Mouse (Mus musculus) midbrain, postnatal 0 days (tissue): ENCODE results near the gene Hoxb8. TPM values are rescaled to one million over a fixed set of nuclear protein-coding genes. Genes with fewer than 3 reads are reported as not detected.

Experiments used
- ATAC-seq: fragments of 200-750 bp; cut with Nextera tagmentation; 2 replicates; pipeline ENCODE4 v1.8.0; 2017; ENCODE audit warnings: moderate number of reproducible peaks, mild to moderate bottlenecking, moderate TSS enrichment, moderate library complexity; ENCODE audit not compliant: low FRiP score
- DNase-seq: peaks from one replicate; pipeline ENCODE4 v3.0.0-alpha.2; 2015; ENCODE audit warnings: low spot score
- H3K27ac ChIP-seq: fragments of 300-500 bp; sonication (generic); 2 replicates; pipeline ENCODE4 v1.5.1; 2014; ENCODE audit warnings: low read depth, mild to moderate bottlenecking, low read length, mixed read lengths
- H3K27me3 ChIP-seq: fragments of 300-500 bp; sonication (generic); 2 replicates; pipeline ENCODE4 v1.6.1; 2014; ENCODE audit warnings: low read length, control low read depth, mixed read lengths; ENCODE audit not compliant: insufficient read depth
- H3K36me3 ChIP-seq: fragments of 300-500 bp; sonication (generic); 2 replicates; pipeline ENCODE4 v1.6.1; 2014; ENCODE audit warnings: low read length, control low read depth, mixed read lengths; ENCODE audit not compliant: insufficient read depth
- H3K4me1 ChIP-seq: fragments of 300-500 bp; sonication (generic); 2 replicates; pipeline ENCODE4 v1.6.1; 2014; ENCODE audit warnings: mild to moderate bottlenecking, control low read depth, antibody characterized with exemption, low read length, mixed read lengths; ENCODE audit not compliant: insufficient read depth
- H3K4me2 ChIP-seq: fragments of 300-500 bp; sonication (generic); 2 replicates; pipeline ENCODE4 v1.6.1; 2014; ENCODE audit warnings: low read depth, mild to moderate bottlenecking, low read length, mixed read lengths; ENCODE audit not compliant: poor library complexity, severe bottlenecking
- H3K4me3 ChIP-seq: fragments of 300-500 bp; sonication (generic); 2 replicates; pipeline ENCODE4 v1.5.1; 2014; ENCODE audit warnings: low read depth, mild to moderate bottlenecking, low read length, moderate library complexity
- H3K9ac ChIP-seq: fragments of 300-500 bp; sonication (generic); replicated peaks from 2 replicates; pipeline ENCODE4 v1.6.1; 2014; ENCODE audit warnings: mild to moderate bottlenecking, low read length, moderate library complexity, mixed read lengths; ENCODE audit not compliant: poor library complexity, severe bottlenecking
- H3K9me3 ChIP-seq: fragments of 300-500 bp; sonication (generic); 2 replicates; pipeline ENCODE4 v1.6.1; 2016; ENCODE audit warnings: low read length, control low read depth
- CTCF ChIP-seq: IDR thresholded peaks from 2 replicates; pipeline ENCODE4 v1.5.1; 2016; ENCODE audit warnings: antibody characterized with exemption, mild to moderate bottlenecking
- WGBS: fragments of 180-500 bp; shearing (Covaris S2); extraction: QIAGEN DNeasy Blood & Tissue Kit; methylation state at CpG from one replicate; pipeline ENCODE4 v1.1.7; 2014; 5-methylcytosine and 5-hydroxymethylcytosine counted together
- polyA plus RNA-seq: library from polyadenylated mRNA; unstranded; fragments of >200 nt; fragmentation: Nextera tagmentation; extraction: Ambion mirVana; gene quantifications from 2 replicates; pipeline ENCODE4 v1.2.1, GENCODE M21; 2015
- total RNA-seq: library from RNA; depleted of rRNA; stranded (reverse); fragments of >200 nt; gene quantifications from 2 replicates; pipeline ENCODE4 v1.2.3, GENCODE M21; 2014

The Hoxb8 gene
- total and polyA plus RNA-seq, 2 experiments from 2014 or later = 3.4 TPM; not detected in 1

- ATAC-seq = no peak
Measured at GRCm38 (mm10) chr11:96278324-96278723, 3.4 kb upstream of the Hoxb8 start.

GRCm38 (mm10) chr11:96278773-96279172 is 2.9 kb upstream of the Hoxb8 start:
- DNase-seq = peak; percentile 91
- no peak overlapping the region for H3K4me2 ChIP-seq
- no peaks in the 10 kb centered on the region for H3K36me3 ChIP-seq
- H3K4me1 ChIP-seq = no peaks in the 10 kb centered on the region
- peak; percentile 90 for TF ChIP-seq CTCF
- ATAC-seq = no peak
- H3K9ac ChIP-seq = no peak overlapping the region
- H3K27me3 ChIP-seq = peaks cover 90% of the 10 kb centered on the region
- under 1% methylated on average over 9 of the region's 9 CpGs for WGBS
- no peak overlapping the region for H3K4me3 ChIP-seq
- no peaks in the 10 kb centered on the region for H3K9me3 ChIP-seq
- H3K27ac ChIP-seq = no peak overlapping the region

More at GRCm38 (mm10) chr11:96278324-96278723, 3.4 kb upstream of the Hoxb8 start:
- Histone ChIP-seq H3K9me3 (no peaks in the 10 kb centered on the region), H3K27me3 (peaks cover 90% of the 10 kb centered on the region), H3K4me1 (no peaks in the 10 kb centered on the region), H3K36me3 (no peaks in the 10 kb centered on the region), H3K4me2 (no peak overlapping the region), H3K9ac (no peak overlapping the region), H3K4me3 (no peak overlapping the region), H3K27ac (no peak overlapping the region)
- no peak for TF ChIP-seq CTCF
- WGBS = 24% methylated on average over 14 of the region's 14 CpGs
- DNase-seq = no peak

DNA sequence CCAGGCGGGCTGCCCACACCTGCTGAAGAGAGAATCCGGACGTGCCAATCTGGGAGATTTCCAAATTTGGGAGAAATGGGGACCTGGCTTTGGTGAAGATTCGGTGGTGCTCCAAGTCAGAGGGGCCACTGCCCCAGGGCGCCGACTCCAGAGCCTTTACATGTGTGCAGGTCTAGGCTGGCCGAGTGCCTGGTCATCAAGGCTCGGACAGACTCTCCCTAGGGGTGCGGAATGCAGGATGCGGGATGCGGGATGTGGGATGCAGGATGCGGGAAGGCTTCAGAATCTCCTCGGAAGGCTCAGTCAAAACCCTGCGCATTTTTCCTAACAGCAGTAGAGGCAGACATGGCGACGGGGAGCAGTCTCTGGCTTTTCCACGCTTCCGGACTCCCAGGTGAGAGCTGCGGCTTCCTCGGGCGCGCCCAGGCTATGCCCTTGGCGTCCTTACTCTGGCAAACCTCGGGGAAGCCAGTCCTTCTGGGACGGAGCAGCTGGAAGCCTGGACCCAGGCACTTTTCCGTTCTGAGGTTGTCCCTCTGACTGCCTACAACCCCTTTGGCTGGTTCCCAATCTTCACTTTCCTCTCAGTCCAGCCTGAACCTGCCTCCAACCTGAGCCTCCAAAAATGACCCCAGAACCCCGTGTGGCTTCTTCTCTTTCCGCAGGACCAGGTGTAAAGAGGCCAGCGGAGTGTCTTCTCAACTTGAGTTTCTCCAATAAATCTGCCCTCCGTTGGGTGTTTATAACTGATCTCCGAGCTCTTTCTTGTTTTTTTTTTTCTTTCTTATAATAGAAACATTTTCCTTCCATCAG is 2.1 kb upstream of the Hoxb8 start:
- no peak overlapping the region for H3K27ac ChIP-seq
- 3% methylated on average over 31 of the region's 31 CpGs for WGBS

DNA sequence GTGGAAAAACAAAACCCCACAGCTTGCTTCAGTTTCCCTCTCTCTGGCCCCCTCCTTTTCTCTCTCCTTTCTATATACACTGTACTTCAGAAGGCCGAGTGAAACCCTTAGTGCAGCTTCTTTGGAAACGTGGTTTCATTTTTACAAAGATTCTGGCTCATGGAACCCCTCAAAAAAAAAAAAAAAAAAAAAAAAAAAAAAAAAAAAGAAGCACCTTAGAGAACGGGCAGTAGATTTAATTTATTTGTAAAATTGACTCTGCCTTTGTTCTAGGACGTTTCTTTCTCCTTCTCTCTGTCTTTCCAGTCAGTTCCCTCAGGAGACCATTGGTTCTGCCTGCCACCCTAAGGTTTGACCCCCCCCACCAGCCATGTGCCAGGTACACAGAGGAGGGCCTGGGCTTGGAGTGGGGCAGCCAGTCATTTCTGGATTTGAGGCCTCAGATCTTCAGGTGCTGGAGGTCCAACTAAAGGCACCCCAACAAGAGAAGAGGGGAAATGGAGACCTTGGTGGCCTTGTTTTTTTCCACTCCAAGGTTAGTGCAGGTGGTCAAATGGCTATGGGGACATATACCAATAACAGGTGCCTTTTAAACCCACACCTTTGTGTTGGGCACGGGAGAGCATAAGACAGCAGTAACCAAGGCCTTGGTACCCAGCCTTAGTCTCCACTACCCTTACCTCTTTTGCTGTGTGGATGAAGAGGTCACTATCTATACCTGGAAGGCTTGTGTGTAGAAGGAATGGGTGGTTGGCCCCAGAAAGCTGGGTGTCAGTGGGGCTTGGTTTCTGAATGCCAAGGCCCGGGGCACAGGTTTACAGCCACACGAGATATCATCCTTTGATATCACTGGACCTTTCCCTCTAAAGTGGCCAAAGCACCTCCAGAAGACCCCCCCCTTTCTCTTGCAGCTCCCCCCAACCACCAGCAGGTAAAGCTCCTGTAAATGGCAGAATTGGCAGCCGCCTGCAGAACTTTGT is 1.0 kb upstream of the Hoxb8 start:
- no peak for TF ChIP-seq CTCF
- ATAC-seq = no peak
- DNase-seq = no peak
- Histone ChIP-seq H3K4me2 (no peak overlapping the region), H3K4me3 (no peak overlapping the region), H3K27me3 (peaks cover 87% of the 10 kb centered on the region), H3K27ac (no peak overlapping the region), H3K36me3 (no peaks in the 10 kb centered on the region), H3K4me1 (no peaks in the 10 kb centered on the region), H3K9me3 (no peaks in the 10 kb centered on the region), H3K9ac (no peak overlapping the region)
- WGBS = 6% methylated on average over 8 of the region's 8 CpGs

More for the DNA sequence above, 2.1 kb upstream of the Hoxb8 start:
- DNase-seq = no peak
- TF ChIP-seq CTCF = no peak
- peaks cover 90% of the 10 kb centered on the region for H3K27me3 ChIP-seq
- no peak for ATAC-seq
- no peak overlapping the region for H3K9ac ChIP-seq
- H3K4me2 ChIP-seq = no peak overlapping the region
- H3K4me1 ChIP-seq = no peaks in the 10 kb centered on the region
- H3K9me3 ChIP-seq = no peaks in the 10 kb centered on the region
- H3K36me3 ChIP-seq = no peaks in the 10 kb centered on the region
- H3K4me3 ChIP-seq = no peak overlapping the region

- no peak for TF ChIP-seq CTCF
- no peak overlapping the region for H3K27ac ChIP-seq
- WGBS = 4% methylated on average over 18 of the region's 18 CpGs
- H3K9me3 ChIP-seq = no peaks in the 10 kb centered on the region
- ATAC-seq (no peak), DNase-seq (no peak)
- H3K4me2 ChIP-seq = no peak overlapping the region
- no peak overlapping the region for H3K9ac ChIP-seq
- H3K4me3 ChIP-seq = no peak overlapping the region
- peaks cover 82% of the 10 kb centered on the region for H3K27me3 ChIP-seq
- H3K4me1 ChIP-seq = no peaks in the 10 kb centered on the region
- no peaks in the 10 kb centered on the region for H3K36me3 ChIP-seq
Measured at GRCm38 (mm10) chr11:96281396-96281795, 309 bp upstream of the Hoxb8 start.
